Mouse (Mus musculus) stomach, postnatal 0 days (tissue): ENCODE measurements at regions not wholly inside any gene's neighbourhood (a gene's known extent, or its start where the extent isn't known, plus 50 kb on each side); places are given as distances from the start of the nearest gene placed in this dataset.

ENCODE experiments used
- CTCF ChIP-seq: IDR thresholded peaks from 2 replicates; pipeline ENCODE4 v1.5.1; 2016; ENCODE audit warnings: antibody characterized with exemption, low read depth, mild to moderate bottlenecking, moderate library complexity
- EP300 ChIP-seq: optimal IDR thresholded peaks from 2 replicates; pipeline ENCODE3; 2016; ENCODE audit warnings: antibody characterized with exemption

- no peak for TF ChIP-seq CTCF
- TF ChIP-seq EP300 = no peak
Measured at GRCm38 (mm10) chr8:10870423-10871055, 137.7 kb downstream of the Irs2 start.
